Mouse (Mus musculus) left cerebral cortex, adult 18-20 months (tissue): ENCODE measurements around the gene Pon3. TPM values are rescaled to one million over a fixed set of nuclear protein-coding genes. Genes with fewer than 3 reads are reported as not detected.

ENCODE experiments used
- DNase-seq, 2 experiments: peaks; one replicate each; pipeline ENCODE4 v3.0.0; 2021 to 2022; ENCODE audit warnings: low spot score in 2 of 2, mixed read lengths in 1 of 2
- long read RNA-seq, 2 experiments: library from polyadenylated mRNA; stranded (forward); transcript quantifications; one replicate each; pipeline ENCODE4 v2.0.0; 2021
- total RNA-seq, 2 experiments: library from RNA; stranded (reverse); gene quantifications; 2 replicates each; pipeline ENCODE4 v1.2.3; 2021

The Pon3 gene
- 1 to 10 TPM; 1.7 to 2.6 TPM for total RNA-seq
- long read RNA-seq, experiment 1, partial matches to known transcripts = 0 of 2 reads
- long read RNA-seq, experiment 1, other reads (novel, unspliced or antisense) = 0 of 2 reads
- long read RNA-seq, experiment 2, partial matches to known transcripts = 0 of 2 reads
- long read RNA-seq, experiment 2, other reads (novel, unspliced or antisense) = 1 of 2 reads

DNA sequence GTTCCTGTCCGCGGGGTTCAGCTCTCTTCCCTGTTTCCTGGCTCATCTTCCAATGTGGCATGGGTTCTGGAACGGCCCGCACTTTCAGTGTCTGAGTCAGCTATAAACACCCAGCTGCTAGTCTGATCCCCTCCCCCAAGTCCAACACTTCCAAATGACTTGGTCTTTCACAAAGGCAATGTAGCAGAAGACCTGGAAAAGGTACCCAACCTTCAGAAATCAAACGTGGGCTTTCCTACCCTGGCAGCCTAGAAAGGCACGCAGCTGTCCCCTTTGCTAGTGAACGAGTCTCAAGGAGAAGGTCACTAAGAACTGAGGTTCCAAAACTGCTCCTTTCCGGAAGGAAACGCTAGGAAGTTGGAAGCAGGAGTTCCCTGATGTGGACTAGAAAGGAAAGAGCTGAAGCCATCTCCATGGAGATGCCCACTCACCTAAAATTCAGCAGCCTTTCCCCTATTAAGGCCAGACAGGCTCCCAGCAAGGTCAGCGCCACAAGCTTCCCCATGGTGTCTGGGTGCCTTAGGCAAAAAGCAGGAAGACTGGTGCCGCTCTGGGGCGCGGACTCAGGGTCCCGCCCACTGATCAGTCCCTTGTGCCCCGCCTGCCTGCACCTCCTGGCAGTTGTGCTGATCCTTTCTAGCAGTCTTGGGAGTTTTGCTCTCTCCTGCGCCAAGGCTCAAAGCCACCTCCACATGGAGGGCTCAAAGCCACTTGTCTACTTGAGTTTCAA is at the start of gene Pon3:
TSS of gene Pon3 (minus strand) at position 565 of the 730 bp plus-strand sequence.
- DNase-seq = no peak

DNA sequence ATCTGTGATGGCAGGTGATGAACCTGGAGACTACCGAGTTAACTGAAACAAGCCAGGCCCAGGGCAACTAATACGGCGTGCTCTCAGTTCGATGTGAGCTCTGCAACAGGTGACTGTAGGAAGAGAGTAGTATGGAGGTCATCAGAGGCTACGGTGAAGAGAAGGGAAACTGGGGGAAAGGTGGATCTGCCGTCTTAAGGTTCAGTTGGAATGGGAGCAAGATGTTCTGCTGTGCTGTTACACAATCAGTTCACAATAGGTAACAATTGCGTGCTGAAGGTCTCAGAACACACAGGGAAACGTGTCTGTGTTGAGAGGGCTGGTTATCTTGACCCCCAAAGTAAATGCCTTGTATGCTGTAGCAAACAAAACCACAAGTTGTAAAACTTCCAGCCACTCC is 48.9 kb upstream of the Pon3 start:
- DNase-seq = no peak

DNA sequence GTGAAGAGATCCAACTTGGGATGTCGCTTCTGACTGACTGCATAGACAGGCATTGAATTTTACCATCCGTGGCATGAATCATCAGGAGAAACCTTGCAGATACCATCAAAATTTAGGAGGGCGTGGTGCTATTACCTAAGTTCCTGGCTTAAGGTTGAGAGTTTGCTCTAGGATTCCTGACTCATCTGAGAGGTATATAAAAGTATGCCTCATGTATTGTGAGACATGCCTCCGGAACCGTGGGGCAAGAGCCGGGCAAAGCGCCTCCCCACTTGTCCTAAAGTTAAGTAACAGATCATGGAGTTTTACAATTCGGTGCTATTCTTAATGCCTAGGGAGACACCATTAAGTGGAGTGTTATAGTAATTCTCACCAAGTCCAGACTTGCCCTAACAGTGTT is 44.5 kb upstream of the Pon3 start:
- no peak for DNase-seq

DNA sequence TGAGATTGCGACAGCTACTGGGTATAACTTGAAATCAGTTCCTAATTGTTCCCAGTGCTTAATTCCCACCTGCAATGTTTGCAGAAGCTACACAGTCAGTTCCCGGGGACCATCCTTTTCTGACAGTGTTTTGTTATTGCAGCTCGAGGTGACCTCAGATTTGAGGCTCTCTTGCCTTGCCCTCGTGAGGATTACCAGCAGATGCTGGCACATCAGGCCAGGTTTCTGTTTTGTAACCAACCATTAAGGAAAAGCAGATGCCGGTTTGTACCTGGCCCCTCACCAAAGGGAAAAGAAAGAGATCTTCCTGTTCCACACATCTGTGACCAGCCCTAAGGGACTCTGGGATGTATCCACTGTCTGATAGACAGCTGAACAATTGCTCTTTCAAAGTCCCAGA is 43.5 kb upstream of the Pon3 start:
- no peak for DNase-seq

DNA sequence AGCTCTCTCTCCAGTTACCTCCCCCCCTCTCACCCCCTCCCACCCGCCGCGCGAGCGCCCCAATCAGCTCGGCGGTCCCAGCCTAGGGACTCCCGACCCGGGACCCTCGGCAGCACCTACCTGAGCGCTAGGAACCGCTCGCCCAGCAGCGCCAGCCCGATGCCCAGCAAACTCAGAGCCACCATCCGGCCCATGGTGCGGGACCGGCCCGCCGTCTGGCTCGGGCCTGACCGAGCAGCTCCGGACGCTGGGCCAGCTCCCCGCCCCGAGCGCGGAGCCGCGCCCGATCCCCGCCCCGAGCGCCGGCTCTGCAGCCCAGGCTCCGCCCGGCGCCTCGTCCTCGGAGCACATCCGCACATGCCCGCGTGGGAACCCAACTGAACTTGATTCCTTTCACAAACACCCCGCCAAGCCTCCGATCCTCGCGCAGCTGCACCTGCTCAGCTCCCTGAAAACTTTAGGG is 42.0 kb upstream of the Pon3 start, which contains the start of gene Pon2:
TSS of gene Pon2 (minus strand) at position 364 of the 463 bp plus-strand sequence.
- peak; percentile 35 to 45 for DNase-seq

DNA sequence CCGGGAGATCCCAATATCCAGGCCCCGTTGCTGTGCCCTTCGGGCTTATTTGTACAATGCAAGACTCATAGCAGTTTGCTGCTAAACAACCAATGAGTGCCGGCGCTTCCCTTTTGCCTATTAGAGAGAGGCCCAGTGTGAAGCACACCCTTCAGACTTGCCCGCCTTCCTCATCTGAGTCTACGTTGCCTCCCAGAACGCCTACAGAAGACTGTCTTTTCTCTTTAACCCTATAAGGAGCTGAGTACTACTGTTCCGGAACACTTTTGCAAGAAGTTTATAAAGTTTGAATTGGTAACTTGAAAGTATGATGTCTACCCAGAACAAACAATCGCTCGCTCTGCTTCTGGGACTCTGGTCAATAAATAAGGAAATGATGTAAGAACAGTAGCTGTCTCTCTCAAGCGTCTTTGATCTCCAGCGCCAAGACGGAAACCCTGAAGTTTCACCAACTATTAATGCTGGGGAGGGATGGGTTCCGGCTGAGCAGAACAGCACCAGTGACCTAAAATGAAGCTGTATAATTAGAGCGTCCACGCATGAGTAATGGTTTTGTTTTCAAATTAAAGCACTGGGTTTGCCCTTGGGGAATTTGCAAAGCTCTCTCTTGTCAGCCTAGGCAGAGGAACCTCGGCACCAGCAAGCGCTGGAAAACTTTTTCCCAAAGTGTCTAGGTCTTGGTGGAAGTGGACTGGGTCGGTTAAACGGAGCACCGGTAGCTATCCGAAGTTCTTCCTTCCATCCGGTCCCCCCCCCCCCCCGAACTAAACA is 41.4 kb upstream of the Pon3 start:
- no peak for DNase-seq

DNA sequence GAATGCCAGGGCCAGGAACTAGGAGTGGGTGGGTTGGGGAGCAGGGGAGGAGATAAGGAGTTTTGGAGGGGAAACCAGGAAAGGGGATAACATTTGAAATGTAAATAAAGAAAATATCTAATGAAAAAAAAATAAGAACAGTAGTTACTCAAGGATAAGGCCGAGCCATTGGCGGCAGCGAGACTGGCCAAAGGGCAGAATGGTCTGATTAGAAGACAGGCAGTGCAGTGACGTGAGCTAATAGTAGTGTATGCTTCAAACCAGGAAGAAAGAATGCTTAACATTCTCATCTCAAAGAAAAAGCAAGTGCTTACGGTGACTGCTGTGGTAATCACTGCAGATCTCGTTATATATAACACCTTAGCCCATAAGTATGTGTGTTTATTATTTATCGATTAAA is 40.0 kb upstream of the Pon3 start:
- no peak for DNase-seq

DNA sequence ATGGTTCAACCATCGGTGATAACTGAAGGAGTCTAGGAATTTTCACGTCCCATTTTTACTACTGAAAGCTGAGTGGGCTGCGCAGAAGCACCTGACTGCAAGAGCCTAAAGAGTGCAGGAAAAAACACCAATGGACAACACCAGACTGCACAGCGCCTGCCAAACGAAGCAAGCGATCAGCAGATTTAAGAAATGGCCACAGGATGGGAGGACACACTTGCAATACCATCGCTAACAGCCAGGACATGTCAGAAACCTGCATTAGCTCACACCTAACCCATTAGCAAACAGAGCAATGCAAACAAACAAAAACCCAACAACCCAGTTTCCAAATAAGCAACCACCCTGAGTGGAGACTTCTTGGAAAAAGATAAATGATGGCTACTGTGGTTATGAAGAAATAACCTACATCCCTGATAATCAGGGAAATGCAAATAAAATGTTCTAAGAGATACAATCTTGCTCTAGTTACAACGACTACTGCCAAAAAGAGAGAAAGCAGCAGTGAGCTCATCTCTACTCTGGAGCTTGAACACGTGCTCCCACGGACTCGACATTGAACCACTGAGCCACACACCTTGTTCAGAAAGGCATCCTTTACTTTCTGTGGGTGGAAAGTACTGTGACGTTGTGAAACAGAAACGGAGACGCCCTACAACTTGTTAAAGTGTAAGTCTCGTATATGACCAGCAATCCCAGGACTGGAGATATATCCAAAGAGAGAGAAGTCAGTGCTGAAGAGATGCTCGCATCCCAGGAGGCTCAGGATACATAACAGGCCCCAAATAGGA is 38.8 kb upstream of the Pon3 start:
- no peak for DNase-seq

DNA sequence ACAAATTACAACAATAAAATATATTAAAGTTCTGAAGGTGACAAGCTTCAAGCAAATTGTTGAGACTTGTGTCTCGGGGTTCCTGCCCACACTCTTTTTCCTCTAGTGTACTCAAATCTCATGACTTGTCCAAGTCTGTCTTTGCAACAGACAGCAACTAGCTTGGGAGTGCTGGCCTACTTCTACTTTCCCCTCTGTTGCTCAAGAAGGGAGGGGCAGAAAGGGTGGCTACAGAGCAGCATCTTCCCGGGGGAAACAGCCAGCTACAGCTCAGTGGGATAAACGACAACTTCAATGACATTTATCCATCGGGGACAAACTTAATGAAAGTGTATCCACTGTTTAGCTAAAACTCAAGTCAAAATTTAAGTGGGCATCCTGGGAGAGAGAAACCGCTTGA is 36.8 kb upstream of the Pon3 start:
- no peak for DNase-seq

DNA sequence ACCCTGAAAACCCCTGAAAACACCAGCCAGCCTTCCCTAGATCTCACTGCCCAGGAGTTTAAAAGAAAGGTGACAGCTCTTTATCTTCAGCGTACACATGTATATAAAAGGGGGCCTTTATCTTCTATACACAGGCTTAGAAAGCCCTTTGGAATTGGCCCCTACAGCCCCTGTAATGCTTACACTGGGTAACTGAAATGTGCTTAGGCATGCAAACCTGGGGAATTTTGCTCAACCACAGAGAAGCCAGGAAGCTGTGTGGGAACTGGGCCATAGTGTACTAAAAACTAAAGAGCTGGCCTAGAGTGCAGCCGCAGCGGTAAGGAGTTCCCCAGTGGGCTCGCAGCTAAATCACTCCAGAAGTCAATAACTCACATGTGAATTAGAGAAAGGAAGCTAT is 35.4 kb upstream of the Pon3 start:
- no peak for DNase-seq

DNA sequence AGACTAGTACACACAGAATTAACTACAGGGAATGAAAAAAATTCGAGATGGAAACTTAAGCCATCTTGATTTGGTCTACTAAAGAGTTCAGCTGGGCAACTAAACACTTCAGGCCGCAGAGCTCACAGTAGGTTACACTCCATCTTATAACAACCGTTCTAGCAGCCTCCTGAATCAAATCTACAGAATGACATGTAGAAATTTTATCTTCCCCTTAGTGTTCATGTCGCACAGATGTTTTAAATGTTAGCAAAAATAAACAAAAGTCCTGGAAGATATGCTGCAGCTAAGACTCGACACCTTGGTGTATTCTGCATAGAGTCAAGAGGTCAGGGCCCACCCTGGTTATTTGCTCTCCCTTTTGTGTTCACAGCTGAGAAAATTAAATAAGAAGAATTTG is 31.8 kb upstream of the Pon3 start:
- no peak for DNase-seq

DNA sequence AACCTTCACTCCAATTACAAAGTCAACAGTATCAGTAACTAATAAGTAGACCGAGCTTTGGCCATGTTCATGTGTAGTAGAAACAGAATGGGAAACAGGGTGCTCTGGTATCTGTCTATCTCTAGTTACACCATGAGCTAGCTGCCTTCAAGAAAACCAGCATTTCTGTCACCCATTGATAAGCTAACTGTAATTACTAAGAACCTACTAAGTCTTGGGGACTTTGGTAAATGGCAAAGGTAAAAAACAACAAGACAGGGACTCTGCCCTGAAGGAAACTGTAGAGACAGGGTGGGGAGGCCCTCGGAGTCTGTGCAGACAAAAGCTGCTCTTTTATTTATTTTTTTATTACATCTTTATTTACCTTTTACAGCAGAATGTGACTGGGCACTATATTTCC is 31.3 kb upstream of the Pon3 start:
- no peak for DNase-seq

DNA sequence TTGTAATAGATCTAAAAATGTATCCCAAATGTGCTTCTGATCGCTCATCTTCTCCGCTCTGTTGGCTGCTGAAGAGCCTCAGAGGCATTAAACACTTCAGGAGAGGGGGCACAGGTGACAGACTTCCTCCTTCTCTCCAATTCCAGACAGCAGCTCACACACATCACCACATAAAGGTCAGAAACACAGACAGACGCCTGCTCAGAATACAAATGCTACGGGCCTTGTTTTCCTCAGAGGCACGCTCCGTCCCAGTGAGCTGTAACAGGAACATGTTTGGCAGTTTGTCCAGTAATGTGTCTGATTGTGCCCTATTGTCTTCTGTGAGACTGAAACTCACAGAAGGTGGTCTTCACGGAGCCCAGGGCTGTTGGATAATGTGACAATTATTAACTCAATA is 26.3 kb upstream of the Pon3 start:
- DNase-seq = no peak

DNA sequence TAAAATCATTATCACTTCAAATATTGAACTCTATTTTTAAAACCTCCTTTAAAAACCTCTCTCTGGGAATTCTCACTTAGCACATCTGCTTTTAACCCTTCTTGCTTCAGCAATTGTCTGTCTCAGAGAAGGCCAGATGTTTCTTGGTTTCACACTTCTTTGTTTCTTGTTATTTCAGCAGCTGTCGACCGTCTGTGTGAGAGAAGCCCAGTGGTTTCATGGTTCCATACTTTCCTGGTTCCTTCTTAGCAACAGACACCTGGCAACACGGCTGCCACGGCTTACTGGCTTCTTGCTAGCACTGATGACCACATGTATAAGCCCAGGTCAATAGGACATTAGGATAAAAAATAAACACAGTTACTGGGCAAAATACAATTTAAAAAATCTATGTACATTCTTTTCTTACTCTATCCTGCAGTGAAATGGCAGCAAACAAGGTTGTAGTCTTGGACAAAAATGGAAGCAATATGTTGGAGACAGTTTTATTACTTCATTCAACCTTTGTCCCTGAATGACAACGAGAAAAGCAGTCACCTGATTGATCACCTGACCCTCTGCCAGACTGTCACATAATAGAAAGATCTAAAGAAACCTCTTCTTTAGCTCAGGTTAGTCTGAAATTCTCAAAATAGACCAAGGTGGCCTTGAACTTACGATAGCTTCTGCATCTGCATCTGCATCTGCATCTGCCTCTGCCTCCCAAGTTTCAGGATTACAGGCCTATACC is 24.7 kb upstream of the Pon3 start:
- no peak for DNase-seq

DNA sequence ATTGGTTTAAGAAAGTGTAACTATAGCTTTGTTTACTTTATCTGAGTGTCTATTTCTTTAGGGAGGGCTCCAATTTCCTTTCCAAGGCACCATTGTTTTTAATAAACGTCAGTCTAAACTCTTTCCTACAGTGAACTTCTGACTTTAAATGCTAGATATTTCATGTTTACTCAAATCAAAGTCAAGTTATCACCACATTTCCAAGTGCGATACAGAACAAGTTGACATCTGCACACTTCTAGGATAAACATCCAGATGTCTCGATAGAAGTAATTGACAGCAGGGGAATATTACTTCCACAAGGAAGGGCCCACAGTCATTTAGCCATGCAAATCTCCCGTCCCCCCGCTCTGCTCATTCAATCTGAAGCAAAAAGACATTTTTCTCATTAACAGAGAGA is 21.9 kb upstream of the Pon3 start:
- DNase-seq = no peak

DNA sequence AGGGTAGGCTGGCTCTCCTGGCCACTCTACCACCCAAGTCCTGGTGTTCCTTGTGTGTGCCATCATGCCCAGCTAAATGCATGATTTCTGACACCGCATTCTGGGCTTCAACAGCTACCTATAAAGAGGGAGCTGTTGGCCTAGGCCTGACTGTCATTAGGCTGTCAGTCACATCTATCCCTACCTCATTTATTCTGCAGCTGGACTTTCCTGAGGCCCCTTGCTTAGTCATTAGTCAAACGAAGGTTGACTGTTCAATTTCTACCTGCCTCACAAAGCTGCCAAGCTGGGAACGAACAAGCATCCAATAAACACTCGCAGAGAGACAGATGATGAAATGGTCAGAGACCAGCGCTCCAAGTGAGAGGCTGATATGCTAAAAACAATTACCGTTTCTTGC is 13.6 kb upstream of the Pon3 start:
- no peak for DNase-seq

DNA sequence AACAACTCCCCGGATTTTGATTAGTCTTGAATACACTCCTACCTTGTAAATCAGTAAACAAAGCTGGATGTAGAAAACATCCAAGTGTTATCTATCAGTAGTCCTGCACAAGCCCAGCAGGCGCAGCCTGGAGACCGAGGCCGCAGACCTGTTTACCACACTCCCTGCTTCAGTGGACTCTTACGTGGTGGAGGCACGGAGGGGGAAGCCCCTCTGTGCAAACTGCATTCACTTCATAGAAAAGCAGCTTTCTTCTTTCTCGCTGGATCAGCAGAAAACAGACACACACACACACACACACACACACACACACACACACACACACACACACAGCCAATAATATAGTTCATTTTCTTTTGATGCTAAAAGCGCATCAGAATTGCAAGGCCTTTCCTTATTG is 8.7 kb upstream of the Pon3 start:
- no peak for DNase-seq

DNA sequence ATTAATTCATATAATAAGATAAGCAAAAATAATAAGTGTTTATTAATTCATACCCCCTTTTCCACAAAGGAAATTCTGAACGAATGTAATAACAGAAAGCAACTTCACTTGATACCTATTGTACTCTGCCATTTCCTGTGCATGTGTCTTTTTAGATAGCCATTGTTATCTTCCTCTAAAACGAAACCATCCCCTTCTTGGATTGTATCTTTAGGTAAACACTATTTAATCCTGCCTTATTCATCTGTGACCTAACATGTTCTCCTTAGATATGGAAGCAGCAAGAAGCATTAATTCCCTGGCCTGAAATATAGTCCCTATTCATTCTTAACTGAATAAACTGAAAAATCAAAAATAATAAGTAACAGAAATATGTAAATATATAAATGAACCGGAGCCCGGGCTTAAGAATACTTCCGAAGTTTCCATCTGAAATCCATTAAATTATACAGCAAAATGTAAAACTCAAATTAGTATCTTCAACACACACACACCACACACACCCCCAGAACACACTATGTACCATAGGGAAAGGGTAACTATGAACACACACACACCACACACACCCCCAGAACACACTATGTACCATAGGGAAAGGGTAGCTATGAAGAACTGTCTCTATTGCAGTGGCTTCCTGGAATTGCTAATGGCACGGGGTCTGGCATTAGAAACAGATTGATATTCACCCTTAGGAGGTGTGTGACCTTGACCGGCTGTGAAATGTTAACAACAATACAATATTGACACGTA is 7.3 kb upstream of the Pon3 start:
- DNase-seq = no peak

DNA sequence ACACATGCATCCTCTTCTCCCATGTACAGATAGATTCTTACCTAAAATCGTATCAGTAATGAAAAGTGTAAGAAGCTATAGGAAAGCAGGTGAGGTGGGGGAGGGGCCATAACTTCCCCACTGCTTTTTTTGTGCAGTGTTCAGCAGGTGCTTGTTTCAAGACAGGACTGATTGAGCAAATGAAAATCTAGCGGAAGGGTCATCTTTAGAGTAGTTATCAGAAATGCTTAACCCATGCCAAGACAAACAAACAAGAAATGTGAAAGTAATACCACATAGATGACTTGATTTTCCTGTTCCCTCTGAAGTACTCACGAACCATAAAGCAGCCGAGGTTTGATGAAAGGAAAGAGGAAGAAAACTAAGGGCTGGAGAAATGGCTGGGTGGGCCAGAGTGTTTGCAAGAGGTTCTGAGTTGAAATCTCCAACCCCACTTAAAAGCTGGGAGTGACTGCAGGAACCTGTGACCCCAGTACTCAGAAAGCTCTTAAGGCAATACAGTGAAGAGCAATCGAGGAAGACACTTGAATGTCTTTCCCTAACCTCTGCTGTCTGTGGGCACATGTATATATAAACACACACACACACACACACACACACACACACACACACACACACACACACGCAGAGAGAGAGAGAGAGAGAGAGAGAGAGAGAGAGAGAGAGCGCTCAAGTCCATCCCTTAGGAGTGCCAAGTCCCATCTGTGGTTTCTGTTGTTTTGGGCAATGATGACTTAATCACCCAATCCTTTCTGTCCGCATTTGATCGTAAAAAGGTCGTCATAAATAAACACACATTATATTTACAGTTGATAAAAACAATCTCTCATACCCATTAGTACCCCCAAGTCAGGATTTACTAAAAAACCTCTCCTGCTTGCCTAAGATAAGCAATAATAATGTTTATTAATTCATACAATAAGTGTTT is 6.5 kb upstream of the Pon3 start:
- DNase-seq = no peak
